Mouse (Mus musculus) testis, adult 2 months (tissue): Measurements from ENCODE around the gene Cacng8. TPM values are rescaled to one million over a fixed set of nuclear protein-coding genes. Genes with fewer than 3 reads are reported as not detected.
"Not testable (repeated sequence)": the region's sequence is repeated elsewhere in the genome, so short reads cannot be mapped to it uniquely, and the experiment has no call there.

Experiments used
- H3K27ac ChIP-seq: fragments of 200-500 bp; 2 replicates; pipeline ENCODE4 v1.5.1; 2012; ENCODE audit warnings: low read depth, low read length; ENCODE audit not compliant: control insufficient read depth, insufficient read depth
- H3K27me3 ChIP-seq: fragments of 200-500 bp; 2 replicates; pipeline ENCODE4 v1.6.1; 2012; ENCODE audit warnings: mild to moderate bottlenecking, low read length, moderate library complexity; ENCODE audit not compliant: control insufficient read depth, insufficient read depth
- H3K36me3 ChIP-seq: fragments of 200-500 bp; 2 replicates; pipeline ENCODE4 v1.6.1; 2012; ENCODE audit warnings: mild to moderate bottlenecking, low read length; ENCODE audit not compliant: control insufficient read depth, insufficient read depth
- H3K4me1 ChIP-seq: fragments of 200-500 bp; 2 replicates; pipeline ENCODE4 v1.6.1; 2012; ENCODE audit warnings: low read length; ENCODE audit not compliant: control insufficient read depth, insufficient read depth
- H3K4me3 ChIP-seq: fragments of 200-500 bp; 2 replicates; pipeline ENCODE4 v1.5.1; 2012; ENCODE audit warnings: low read depth, mild to moderate bottlenecking, low read length, moderate library complexity, mixed read lengths; ENCODE audit not compliant: control insufficient read depth
- CTCF ChIP-seq: fragments of 200-500 bp; IDR thresholded peaks from 2 replicates; pipeline ENCODE4 v1.5.1; 2012; ENCODE audit warnings: low read depth, mild to moderate bottlenecking, inconsistent platforms, low read length, moderate library complexity; ENCODE audit not compliant: control insufficient read depth, insufficient read depth, insufficient replicate concordance
- POLR2A ChIP-seq: fragments of 200-500 bp; IDR thresholded peaks from 2 replicates; pipeline ENCODE4 v1.6.1; 2012; ENCODE audit warnings: low read depth, mild to moderate bottlenecking, inconsistent platforms, low read length, moderate library complexity; ENCODE audit not compliant: control insufficient read depth
- polyA plus RNA-seq: library from polyadenylated mRNA; depleted of rRNA; stranded (reverse); fragments of >200 nt; gene quantifications from 2 replicates; pipeline ENCODE4 v1.2.3, GENCODE M21; 2012

Cacng8 gene
- polyA plus RNA-seq, 1 experiment: 10.9 TPM

GRCm38 (mm10) chr7:3388885-3389284 lies 1.6 kb upstream of the Cacng8 start:
- peaks cover 17% of the 10 kb centered on the region for H3K4me1 ChIP-seq
- TF ChIP-seq POLR2A (no peak), CTCF (no peak)
- H3K27ac ChIP-seq: no peak overlapping the region
- H3K4me3 ChIP-seq: peak overlapping the region; percentile 63
- H3K27me3 ChIP-seq: no peaks in the 10 kb centered on the region
- H3K36me3 ChIP-seq: no peaks in the 10 kb centered on the region; the same call in 1 of the 2 replicates

- TF ChIP-seq POLR2A (no peak), CTCF (no peak)
- Histone ChIP-seq H3K36me3 (no peaks in the 10 kb centered on the region; the same call in 1 of the 2 replicates), H3K27me3 (no peaks in the 10 kb centered on the region), H3K4me1 (peaks cover 19% of the 10 kb centered on the region), H3K27ac (peak overlapping the region; percentile 18; the same call in 1 of the 2 replicates), H3K4me3 (peak overlapping the region; percentile 63)
These were observed 755 bp upstream of the Cacng8 start for GRCm38 (mm10) chr7:3389444-3390412.

- H3K27me3 ChIP-seq: no peaks in the 10 kb centered on the region
- peaks cover 19% of the 10 kb centered on the region for H3K4me1 ChIP-seq
- TF ChIP-seq POLR2A (no peak), CTCF (no peak)
- peak overlapping the region; percentile 78 for H3K4me3 ChIP-seq
- no peak overlapping the region for H3K27ac ChIP-seq
- H3K36me3 ChIP-seq: no peaks in the 10 kb centered on the region; the same call in 1 of the 2 replicates
These were observed 583 bp downstream of the Cacng8 start for GRCm38 (mm10) chr7:3391081-3391451.

- H3K27me3 ChIP-seq: no peaks in the 10 kb centered on the region
- H3K4me1 ChIP-seq: peaks cover 21% of the 10 kb centered on the region
- no peak overlapping the region for H3K27ac ChIP-seq
- peak overlapping the region; percentile 72 for H3K4me3 ChIP-seq
- no peaks in the 10 kb centered on the region; the same call in 1 of the 2 replicates for H3K36me3 ChIP-seq
- TF ChIP-seq POLR2A: 0 out of 2 replicates have a peak, but pooled peaks have one; percentile 14
- TF ChIP-seq CTCF: no peak
These were observed 1.3 kb downstream of the Cacng8 start for GRCm38 (mm10) chr7:3391809-3392208.

GRCm38 (mm10) chr7:3397355-3397754 lies 6.9 kb downstream of the Cacng8 start:
- Histone ChIP-seq H3K27me3 (no peaks in the 10 kb centered on the region), H3K4me1 (peaks cover 4% of the 10 kb centered on the region), H3K27ac (no peak overlapping the region), H3K4me3 (no peak overlapping the region), H3K36me3 (no peaks in the 10 kb centered on the region)
- TF ChIP-seq CTCF (no peak), POLR2A (no peak)

GRCm38 (mm10) chr7:3397797-3398196 lies 7.3 kb downstream of the Cacng8 start:
- Histone ChIP-seq H3K36me3 (no peaks in the 10 kb centered on the region), H3K27me3 (no peaks in the 10 kb centered on the region), H3K4me1 (peaks cover 4% of the 10 kb centered on the region), H3K27ac (no peak overlapping the region), H3K4me3 (no peak overlapping the region)
- TF ChIP-seq CTCF (no peak), POLR2A (no peak)

- H3K36me3 ChIP-seq, H3K4me1 ChIP-seq, H3K27me3 ChIP-seq, H3K4me3 ChIP-seq, H3K27ac ChIP-seq: not testable (repeated sequence)
These were observed 7.9 kb downstream of the Cacng8 start for GRCm38 (mm10) chr7:3398363-3398762.

- Histone ChIP-seq H3K4me1 (0 out of 2 replicates have a peak, but pooled peaks cover 2% of the 10 kb centered on the region), H3K27ac (no peak overlapping the region), H3K27me3 (no peaks in the 10 kb centered on the region), H3K36me3 (no peaks in the 10 kb centered on the region), H3K4me3 (no peak overlapping the region)
- no peak for TF ChIP-seq CTCF
- TF ChIP-seq POLR2A: no peak
These were observed 9.5 kb downstream of the Cacng8 start for GRCm38 (mm10) chr7:3399937-3400336.
